13 mouse cellular contexts compared by ENCODE assay signal in genomic region chr4:65694011-65694410, GRCm38 (mm10).
"Had no signal": no experiment of that assay in that cellular context is flagged by ENCODE, and none has a peak within 500 bp of the region (broad histone marks: within the 10 kb centered on the region; RNA-seq: fewer than 3 reads in every experiment).

No protein-coding gene starts in this region.

- H3K4me1 ChIP-seq: limb, embryonic 13.5 days; liver, embryonic 15.5 days; stomach, embryonic 15.5 days had no signal

- H3K27ac ChIP-seq: kidney, postnatal 0 days; limb, embryonic 13.5 days; liver, embryonic 15.5 days; midbrain, embryonic 13.5 days; stomach, embryonic 15.5 days had no signal

- DNase-seq: kidney, adult 9 months; kidney, postnatal 36 days; layer of hippocampus, adult 9-11 months; left cerebral cortex, postnatal 4 days; lung, adult 2 months; lung, postnatal 36 days; right cerebral cortex, postnatal 4 days; spleen, adult 18-20 months had no signal

- H3K4me3 ChIP-seq: limb, embryonic 13.5 days; liver, embryonic 15.5 days; midbrain, embryonic 13.5 days; stomach, embryonic 15.5 days had no signal

- H3K9ac ChIP-seq: limb, embryonic 13.5 days; liver, embryonic 15.5 days; midbrain, embryonic 13.5 days; stomach, embryonic 15.5 days had no signal

- H3K27me3 ChIP-seq: limb, embryonic 13.5 days; liver, embryonic 15.5 days; midbrain, embryonic 13.5 days; stomach, embryonic 15.5 days had no signal

- H3K36me3 ChIP-seq: limb, embryonic 13.5 days; liver, embryonic 15.5 days; midbrain, embryonic 13.5 days; stomach, embryonic 15.5 days had no signal
